In the genomic region with DNA sequence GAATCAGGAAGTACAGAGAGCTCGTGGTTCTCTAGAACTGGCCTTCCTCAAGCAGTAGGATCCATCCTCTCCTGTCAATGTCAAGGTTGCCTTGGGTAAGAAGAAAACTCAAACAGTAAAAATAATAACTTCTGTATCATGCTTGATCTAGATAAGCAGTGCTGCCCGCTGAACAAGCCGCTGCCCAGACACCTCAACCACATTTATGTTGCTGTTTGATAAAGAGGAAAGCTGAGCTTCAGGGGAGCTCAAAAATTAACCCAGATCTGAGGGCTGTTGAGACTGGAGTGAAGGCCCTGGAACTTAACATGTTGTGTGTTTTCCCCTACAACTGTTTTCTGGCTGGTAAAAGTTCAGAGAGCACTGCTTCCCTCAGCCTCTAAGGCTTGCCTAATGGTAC, we compare ENCODE assay signal across 23 mouse cellular contexts.
DNase-seq lines count a peak whose midpoint lies in the region; ATAC-seq and TF ChIP-seq lines count a peak whose summit lies in the region.
"Had no signal": no experiment of that assay in that cellular context is flagged by ENCODE, and none has a peak within 500 bp of the region (broad histone marks: within the 10 kb centered on the region; RNA-seq: fewer than 3 reads in every experiment).

No protein-coding gene starts in this region.

- 83% methylated on average over 3 of the region's 3 CpGs for WGBS in hindbrain, embryonic 13.5 days
- WGBS in hindbrain, embryonic 11.5 days, result 83% methylated on average over 3 of the region's 3 CpGs
- 85% methylated on average over 3 of the region's 3 CpGs for WGBS in forebrain, embryonic 11.5 days
- WGBS in forebrain, embryonic 15.5 days, result 76% methylated on average over 3 of the region's 3 CpGs
- WGBS in liver, embryonic 12.5 days (ENCODE audit: insufficient replicate concordance), result 24% methylated on average over 3 of the region's 3 CpGs

- no peak for TF ChIP-seq POLR2A in brain, embryonic 14.5 days (IDR thresholded peaks at IDR 0.05; ENCODE audit: borderline replicate concordance, extremely low read depth, insufficient read depth, insufficient read length, poor library complexity, severe bottlenecking)

- no peak overlapping the region for H3K4me3 ChIP-seq in hindbrain, embryonic 13.5 days
- H3K4me3 ChIP-seq in hindbrain, embryonic 11.5 days (ENCODE audit: low read depth, low read length), result no peak overlapping the region
- H3K4me3 ChIP-seq in forebrain, embryonic 11.5 days (ENCODE audit: low read depth, low read length), result no peak overlapping the region
- H3K4me3 ChIP-seq in forebrain, embryonic 15.5 days, result no peak overlapping the region
- H3K4me3 ChIP-seq in liver, embryonic 12.5 days, result no peak overlapping the region
- H3K4me3 ChIP-seq: embryonic facial prominence, embryonic 10.5 days; gastrocnemius, adult 2 months; heart, embryonic 13.5 days; hindbrain, embryonic 15.5 days had no signal

- H3K4me1 ChIP-seq in hindbrain, embryonic 13.5 days (replicated peaks), result peaks cover 19% of the 10 kb centered on the region
- no peaks in the 10 kb centered on the region for H3K4me1 ChIP-seq in hindbrain, embryonic 11.5 days (replicated peaks; ENCODE audit: control insufficient read depth, insufficient read depth, low read length)
- H3K4me1 ChIP-seq in forebrain, embryonic 11.5 days (replicated peaks; ENCODE audit: control insufficient read depth, insufficient read depth, low read length), result peaks cover 9% of the 10 kb centered on the region
- H3K4me1 ChIP-seq in forebrain, embryonic 15.5 days, result peaks cover 27% of the 10 kb centered on the region
- no peaks in the 10 kb centered on the region for H3K4me1 ChIP-seq in liver, embryonic 12.5 days

- H3K9ac ChIP-seq in hindbrain, embryonic 13.5 days, result no peak overlapping the region
- no peak overlapping the region for H3K9ac ChIP-seq in hindbrain, embryonic 11.5 days (ENCODE audit: low read depth, low read length)
- no peak overlapping the region for H3K9ac ChIP-seq in forebrain, embryonic 11.5 days (ENCODE audit: low read length)
- H3K9ac ChIP-seq in forebrain, embryonic 15.5 days (replicated peaks), result no peak overlapping the region
- no peak overlapping the region for H3K9ac ChIP-seq in liver, embryonic 12.5 days
- H3K9ac ChIP-seq: heart, embryonic 13.5 days; hindbrain, embryonic 15.5 days had no signal

- peak overlapping the region; percentile 23; the same call in 1 of the 2 replicates for H3K27ac ChIP-seq in hindbrain, embryonic 13.5 days
- H3K27ac ChIP-seq in hindbrain, embryonic 11.5 days (ENCODE audit: low read depth, low read length), result no peak overlapping the region
- H3K27ac ChIP-seq in forebrain, embryonic 11.5 days (ENCODE audit: low read depth, low read length), result peak overlapping the region; percentile 19; the same call in 1 of the 2 replicates
- peak overlapping the region; percentile 68 for H3K27ac ChIP-seq in forebrain, embryonic 15.5 days (replicated peaks)
- H3K27ac ChIP-seq in liver, embryonic 12.5 days, result no peak overlapping the region
- H3K27ac ChIP-seq: embryonic facial prominence, embryonic 10.5 days; gastrocnemius, adult 2 months; heart, embryonic 13.5 days; hindbrain, embryonic 15.5 days had no signal

- no peak for DNase-seq in hindbrain, embryonic 11.5 days (ENCODE audit: low spot score)
- DNase-seq in brain, embryonic 14.5 days (ENCODE audit: low read depth), result peak; percentile 19
- DNase-seq in forebrain, embryonic 11.5 days (ENCODE audit: low spot score), result no peak
- no peak for DNase-seq in ovary, postnatal 10 days (ENCODE audit: low spot score)
- DNase-seq in natural killer cell, adult 2 months (ENCODE audit: low spot score in 2 of 2), result no peak
- DNase-seq: adrenal gland, adult 8-10 months; adrenal gland, postnatal 36 days; cerebellum, adult 11 months; cerebellum, adult 9-11 months; cerebellum, postnatal 36 days; gastrocnemius, adult 2 months; gastrocnemius, postnatal 36 days; heart, postnatal 36 days; kidney, adult 2 months had no signal

- H3K27me3 ChIP-seq in hindbrain, embryonic 13.5 days, result peaks cover 5% of the 10 kb centered on the region; the same call in 1 of the 2 replicates
- H3K27me3 ChIP-seq in hindbrain, embryonic 11.5 days (ENCODE audit: control insufficient read depth, insufficient read depth, low read length), result no peaks in the 10 kb centered on the region
- H3K27me3 ChIP-seq in forebrain, embryonic 11.5 days (ENCODE audit: control insufficient read depth, insufficient read depth, low read length), result no peaks in the 10 kb centered on the region
- H3K27me3 ChIP-seq in forebrain, embryonic 15.5 days, result no peaks in the 10 kb centered on the region
- no peaks in the 10 kb centered on the region for H3K27me3 ChIP-seq in liver, embryonic 12.5 days (replicated peaks)
- H3K27me3 ChIP-seq: heart, embryonic 13.5 days; hindbrain, embryonic 15.5 days; Patski had no signal

- H3K36me3 ChIP-seq in hindbrain, embryonic 13.5 days, result no peaks in the 10 kb centered on the region
- H3K36me3 ChIP-seq in hindbrain, embryonic 11.5 days (ENCODE audit: control insufficient read depth, insufficient read depth, low read length), result no peaks in the 10 kb centered on the region
- H3K36me3 ChIP-seq in forebrain, embryonic 11.5 days (ENCODE audit: control insufficient read depth, insufficient read depth, low read length), result no peaks in the 10 kb centered on the region
- no peaks in the 10 kb centered on the region for H3K36me3 ChIP-seq in forebrain, embryonic 15.5 days
- H3K36me3 ChIP-seq in liver, embryonic 12.5 days, result no peaks in the 10 kb centered on the region
- H3K36me3 ChIP-seq: embryonic facial prominence, embryonic 10.5 days; heart, embryonic 13.5 days; hindbrain, embryonic 15.5 days had no signal

- no peak for ATAC-seq in hindbrain, embryonic 13.5 days (ENCODE audit: low FRiP score)
- no peak for ATAC-seq in hindbrain, embryonic 11.5 days (ENCODE audit: low FRiP score)
- no peak; the same call in 1 of the 2 replicates for ATAC-seq in forebrain, embryonic 11.5 days (replicated peaks; ENCODE audit: low FRiP score)
- no peak for ATAC-seq in forebrain, embryonic 15.5 days (replicated peaks)
- ATAC-seq in liver, embryonic 12.5 days, result no peak
- ATAC-seq: activated CD4-positive, CD25-positive, alpha-beta regulatory T cell, adult 4 months; intestine, embryonic 16.5 days; Patski had no signal

- TF ChIP-seq CTCF in brain, embryonic 14.5 days (IDR thresholded peaks at IDR 0.05; ENCODE audit: borderline replicate concordance, extremely low read depth, insufficient read depth, insufficient read length), result no peak

- H3K9me3 ChIP-seq in hindbrain, embryonic 13.5 days, result no peaks in the 10 kb centered on the region
- H3K9me3 ChIP-seq in hindbrain, embryonic 11.5 days (ENCODE audit: control insufficient read depth, low read length), result no peaks in the 10 kb centered on the region
- H3K9me3 ChIP-seq in forebrain, embryonic 11.5 days (ENCODE audit: control insufficient read depth, low read length), result no peaks in the 10 kb centered on the region
- no peaks in the 10 kb centered on the region for H3K9me3 ChIP-seq in forebrain, embryonic 15.5 days
- H3K9me3 ChIP-seq in liver, embryonic 12.5 days (replicated peaks), result no peaks in the 10 kb centered on the region
- H3K9me3 ChIP-seq: embryonic facial prominence, embryonic 10.5 days; heart, embryonic 13.5 days; hindbrain, embryonic 15.5 days had no signal

- H3K4me2 ChIP-seq in hindbrain, embryonic 13.5 days, result no peak overlapping the region
- H3K4me2 ChIP-seq in hindbrain, embryonic 11.5 days (replicated peaks; ENCODE audit: low read depth, low read length), result no peak overlapping the region
- no peak overlapping the region; the same call in 1 of the 2 replicates for H3K4me2 ChIP-seq in forebrain, embryonic 11.5 days (ENCODE audit: low read depth, low read length, severe bottlenecking)
- H3K4me2 ChIP-seq in forebrain, embryonic 15.5 days (replicated peaks), result no peak overlapping the region
- no peak overlapping the region for H3K4me2 ChIP-seq in liver, embryonic 12.5 days
- H3K4me2 ChIP-seq: heart, embryonic 13.5 days; hindbrain, embryonic 15.5 days had no signal

Comparison
In these comparisons a context has a peak if more than half of its experiments do, and no peak if none do; other contexts are left out.
1. H3K27ac ChIP-seq: peak in hindbrain, embryonic 13.5 days (single experiment), forebrain, embryonic 11.5 days (single experiment) and forebrain, embryonic 15.5 days (single experiment); none in hindbrain, embryonic 11.5 days (single experiment) and liver, embryonic 12.5 days (single experiment).